Mouse (Mus musculus) frontal cortex, postnatal 25 days (tissue): ENCODE measurements at regions not wholly inside any gene's neighbourhood (a gene's known extent, or its start where the extent isn't known, plus 50 kb on each side); places are given as distances from the start of the nearest gene placed in this dataset.

Source experiments
- DNase-seq, 2 experiments: peaks; one replicate each; pipeline ENCODE4 v3.0.0; 2022; ENCODE audit warnings: low spot score in 2 of 2

GRCm38 (mm10) chr10:98041766-98042165 is 315.2 kb upstream of the C030005K15Rik start:
- DNase-seq = no peak

GRCm38 (mm10) chr10:98043873-98044272 is 317.3 kb upstream of the C030005K15Rik start:
- no peak for DNase-seq

- DNase-seq = no peak
These were observed 318.0 kb upstream of the C030005K15Rik start for GRCm38 (mm10) chr10:98044579-98044978.

GRCm38 (mm10) chr10:98073432-98073831 is 346.9 kb upstream of the C030005K15Rik start:
- no peak for DNase-seq

GRCm38 (mm10) chr10:98084881-98085280 is 358.3 kb upstream of the C030005K15Rik start:
- no peak for DNase-seq

GRCm38 (mm10) chr10:98116296-98116695 is 389.7 kb upstream of the C030005K15Rik start:
- DNase-seq = no peak

- DNase-seq = no peak
These were observed 399.2 kb upstream of the C030005K15Rik start for GRCm38 (mm10) chr10:98125713-98126112.

- no peak for DNase-seq
These were observed 408.5 kb upstream of the C030005K15Rik start for GRCm38 (mm10) chr10:98135026-98135425.

GRCm38 (mm10) chr10:98145773-98146172 is 419.2 kb upstream of the C030005K15Rik start:
- no peak for DNase-seq

- no peak for DNase-seq
These were observed 420.7 kb upstream of the C030005K15Rik start for GRCm38 (mm10) chr10:98146998-98147863.

GRCm38 (mm10) chr10:98155982-98156381 is 429.4 kb upstream of the C030005K15Rik start:
- no peak for DNase-seq

GRCm38 (mm10) chr10:98185666-98186065 is 459.1 kb upstream of the C030005K15Rik start:
- no peak for DNase-seq

- no peak for DNase-seq
These were observed 470.3 kb upstream of the C030005K15Rik start for GRCm38 (mm10) chr10:98196852-98197251.

GRCm38 (mm10) chr10:98210246-98210645 is 483.7 kb upstream of the C030005K15Rik start:
- DNase-seq = no peak

GRCm38 (mm10) chr10:98212876-98213587 is 486.5 kb upstream of the C030005K15Rik start:
- no peak for DNase-seq

- no peak for DNase-seq
These were observed 504.5 kb upstream of the C030005K15Rik start for GRCm38 (mm10) chr10:98231017-98231416.

- DNase-seq = no peak
These were observed 505.2 kb upstream of the C030005K15Rik start for GRCm38 (mm10) chr10:98231705-98232235.

GRCm38 (mm10) chr10:98248311-98248710 is 521.8 kb upstream of the C030005K15Rik start:
- DNase-seq = no peak

- DNase-seq = no peak
These were observed 531.6 kb upstream of the C030005K15Rik start for GRCm38 (mm10) chr10:98257980-98258707.

- no peak for DNase-seq
These were observed 532.7 kb upstream of the C030005K15Rik start for GRCm38 (mm10) chr10:98259283-98259682.

GRCm38 (mm10) chr10:98268511-98268910 is 542.0 kb upstream of the C030005K15Rik start:
- DNase-seq = no peak

GRCm38 (mm10) chr10:98291617-98292016 is 565.1 kb upstream of the C030005K15Rik start:
- DNase-seq = no peak
